Mouse (Mus musculus) kidney, embryonic 14.5 days (tissue): Measurements from ENCODE around the gene Kcnmb1. TPM values are rescaled to one million over a fixed set of nuclear protein-coding genes. Genes with fewer than 3 reads are reported as not detected.

Experiments
- ATAC-seq: fragments of 200-750 bp; cut with Nextera tagmentation; 2 replicates; pipeline ENCODE4 v1.8.0; 2017; ENCODE audit warnings: moderate number of reproducible peaks, mild to moderate bottlenecking, moderate TSS enrichment, moderate library complexity; ENCODE audit not compliant: low FRiP score, low TSS enrichment
- H3K27ac ChIP-seq: fragments of 300-500 bp; sonication (generic); 2 replicates; pipeline ENCODE4 v1.5.1; 2014; ENCODE audit warnings: low read depth, mild to moderate bottlenecking, low read length, moderate library complexity, mixed read lengths
- H3K27me3 ChIP-seq: fragments of 300-500 bp; sonication (generic); 2 replicates; pipeline ENCODE4 v1.6.1; 2014; ENCODE audit warnings: mild to moderate bottlenecking, low read length; ENCODE audit not compliant: control insufficient read depth, insufficient read depth
- H3K36me3 ChIP-seq: fragments of 300-500 bp; sonication (generic); 2 replicates; pipeline ENCODE4 v1.6.1; 2014; ENCODE audit warnings: low read length, mixed read lengths; ENCODE audit not compliant: control insufficient read depth, insufficient read depth
- H3K4me1 ChIP-seq: fragments of 300-500 bp; sonication (generic); 2 replicates; pipeline ENCODE4 v1.6.1; 2014; ENCODE audit warnings: low read length, mixed read lengths; ENCODE audit not compliant: control insufficient read depth, insufficient read depth
- H3K4me2 ChIP-seq: fragments of 300-500 bp; sonication (generic); replicated peaks from 2 replicates; pipeline ENCODE4 v1.6.1; 2014; ENCODE audit warnings: low read depth, mild to moderate bottlenecking, low read length
- H3K4me3 ChIP-seq: fragments of 300-500 bp; sonication (generic); 2 replicates; pipeline ENCODE4 v1.5.1; 2014; ENCODE audit warnings: mild to moderate bottlenecking, low read length
- H3K9ac ChIP-seq: fragments of 300-500 bp; sonication (generic); 2 replicates; pipeline ENCODE4 v1.6.1; 2014; ENCODE audit warnings: low read depth, mild to moderate bottlenecking, low read length, moderate library complexity
- H3K9me3 ChIP-seq: fragments of 300-500 bp; sonication (generic); 2 replicates; pipeline ENCODE4 v1.6.1; 2016; ENCODE audit warnings: low read length; ENCODE audit not compliant: control insufficient read depth
- WGBS: fragments of 180-500 bp; shearing (Covaris S2); extraction: QIAGEN DNeasy Blood & Tissue Kit; methylation state at CpG from one replicate; pipeline ENCODE4 v1.1.7; 2014; 5-methylcytosine and 5-hydroxymethylcytosine counted together
- polyA plus RNA-seq: library from polyadenylated mRNA; unstranded; fragments of >200 nt; fragmentation: Nextera tagmentation; extraction: Ambion mirVana; gene quantifications from 2 replicates; pipeline ENCODE4 v1.2.1, GENCODE M21; 2014

Gene Kcnmb1
- polyA plus RNA-seq, 1 experiment from 2014 or later, result 0.18 TPM

- no peak overlapping the region for H3K4me3 ChIP-seq
- H3K9me3 ChIP-seq, result 0 out of 2 replicates have a peak, but pooled peaks cover 2% of the 10 kb centered on the region
- H3K4me1 ChIP-seq, result peaks cover 7% of the 10 kb centered on the region
- no peaks in the 10 kb centered on the region for H3K27me3 ChIP-seq
- 53% methylated on average over 2 of the region's 2 CpGs for WGBS
- H3K4me2 ChIP-seq, result no peak overlapping the region
- ATAC-seq, result no peak
- no peak overlapping the region for H3K9ac ChIP-seq
- H3K27ac ChIP-seq, result no peak overlapping the region
- H3K36me3 ChIP-seq, result no peaks in the 10 kb centered on the region
Observed at GRCm38 (mm10) chr11:33926551-33926950, 36.3 kb upstream of the Kcnmb1 start.

GRCm38 (mm10) chr11:33927321-33927720 is 35.5 kb upstream of the Kcnmb1 start:
- 67% methylated on average over 6 of the region's 6 CpGs for WGBS
- H3K4me3 ChIP-seq, result no peak overlapping the region
- no peaks in the 10 kb centered on the region for H3K4me1 ChIP-seq
- no peak overlapping the region for H3K27ac ChIP-seq
- no peaks in the 10 kb centered on the region for H3K36me3 ChIP-seq
- no peak for ATAC-seq
- H3K27me3 ChIP-seq, result no peaks in the 10 kb centered on the region
- H3K9ac ChIP-seq, result no peak overlapping the region
- H3K4me2 ChIP-seq, result no peak overlapping the region
- H3K9me3 ChIP-seq, result 0 out of 2 replicates have a peak, but pooled peaks cover 2% of the 10 kb centered on the region

GRCm38 (mm10) chr11:33927836-33928235 is 35.0 kb upstream of the Kcnmb1 start:
- 77% methylated on average over 4 of the region's 4 CpGs for WGBS
- no peak overlapping the region for H3K4me2 ChIP-seq
- no peak overlapping the region for H3K27ac ChIP-seq
- H3K9me3 ChIP-seq, result no peaks in the 10 kb centered on the region
- H3K9ac ChIP-seq, result no peak overlapping the region
- ATAC-seq, result no peak
- no peak overlapping the region for H3K4me3 ChIP-seq
- no peaks in the 10 kb centered on the region for H3K36me3 ChIP-seq
- no peaks in the 10 kb centered on the region for H3K4me1 ChIP-seq
- no peaks in the 10 kb centered on the region for H3K27me3 ChIP-seq

- H3K9ac ChIP-seq, result no peak overlapping the region
- H3K4me3 ChIP-seq, result no peak overlapping the region
- no peaks in the 10 kb centered on the region for H3K36me3 ChIP-seq
- 20% methylated on average over 7 of the region's 7 CpGs for WGBS
- H3K9me3 ChIP-seq, result no peaks in the 10 kb centered on the region
- no peaks in the 10 kb centered on the region for H3K4me1 ChIP-seq
- H3K27me3 ChIP-seq, result no peaks in the 10 kb centered on the region
- ATAC-seq, result no peak
- no peak overlapping the region for H3K4me2 ChIP-seq
- no peak overlapping the region for H3K27ac ChIP-seq
Observed at GRCm38 (mm10) chr11:33928658-33929057, 34.2 kb upstream of the Kcnmb1 start.

- H3K4me3 ChIP-seq, result no peak overlapping the region
- H3K4me2 ChIP-seq, result no peak overlapping the region
- H3K27me3 ChIP-seq, result no peaks in the 10 kb centered on the region
- no peaks in the 10 kb centered on the region for H3K4me1 ChIP-seq
- H3K36me3 ChIP-seq, result no peaks in the 10 kb centered on the region
- no peak for ATAC-seq
- no peak overlapping the region for H3K9ac ChIP-seq
- 63% methylated on average over 11 of the region's 11 CpGs for WGBS
- no peaks in the 10 kb centered on the region for H3K9me3 ChIP-seq
- H3K27ac ChIP-seq, result no peak overlapping the region
Observed at GRCm38 (mm10) chr11:33929412-33929811, 33.4 kb upstream of the Kcnmb1 start.

GRCm38 (mm10) chr11:33931836-33932385 is 30.9 kb upstream of the Kcnmb1 start:
- Histone ChIP-seq H3K9ac (no peak overlapping the region), H3K27ac (peak overlapping the region; percentile 37; the same call in 1 of the 2 replicates), H3K4me3 (no peak overlapping the region), H3K36me3 (no peaks in the 10 kb centered on the region), H3K4me2 (peak overlapping the region; percentile 29; the same call in 1 of the 2 replicates), H3K27me3 (no peaks in the 10 kb centered on the region), H3K4me1 (no peaks in the 10 kb centered on the region), H3K9me3 (no peaks in the 10 kb centered on the region)
- peak; percentile 41; the same call in 1 of the 2 replicates for ATAC-seq
- 10% methylated on average over 10 of the region's 10 CpGs for WGBS

GRCm38 (mm10) chr11:33932386-33933111 is 30.3 kb upstream of the Kcnmb1 start:
- Histone ChIP-seq H3K4me1 (no peaks in the 10 kb centered on the region), H3K9me3 (no peaks in the 10 kb centered on the region), H3K36me3 (no peaks in the 10 kb centered on the region), H3K27me3 (no peaks in the 10 kb centered on the region), H3K4me3 (no peak overlapping the region), H3K9ac (no peak overlapping the region), H3K27ac (peak overlapping the region; percentile 37; the same call in 1 of the 2 replicates), H3K4me2 (peak overlapping the region; percentile 29; the same call in 1 of the 2 replicates)
- peak; percentile 62; the same call in 1 of the 2 replicates for ATAC-seq
- 32% methylated on average over 18 of the region's 18 CpGs for WGBS

- no peak for ATAC-seq
- Histone ChIP-seq H3K36me3 (no peaks in the 10 kb centered on the region), H3K27me3 (no peaks in the 10 kb centered on the region), H3K4me2 (no peak overlapping the region), H3K4me1 (no peaks in the 10 kb centered on the region), H3K4me3 (no peak overlapping the region), H3K27ac (no peak overlapping the region), H3K9ac (no peak overlapping the region), H3K9me3 (no peaks in the 10 kb centered on the region)
- 69% methylated on average over 9 of the region's 9 CpGs for WGBS
Observed at GRCm38 (mm10) chr11:33934286-33934685, 28.5 kb upstream of the Kcnmb1 start.

- Histone ChIP-seq H3K27me3 (no peaks in the 10 kb centered on the region), H3K36me3 (no peaks in the 10 kb centered on the region), H3K9me3 (no peaks in the 10 kb centered on the region), H3K4me2 (no peak overlapping the region), H3K4me3 (no peak overlapping the region), H3K4me1 (no peaks in the 10 kb centered on the region), H3K9ac (no peak overlapping the region), H3K27ac (no peak overlapping the region)
- WGBS, result 69% methylated on average over 8 of the region's 8 CpGs
- ATAC-seq, result no peak
Observed at GRCm38 (mm10) chr11:33937641-33938040, 25.2 kb upstream of the Kcnmb1 start.
